Mouse (Mus musculus): Measurements from ENCODE around the gene Ptgis.

- TF ChIP-seq CTCF (IDR thresholded peaks at IDR 0.05; ENCODE audit: control insufficient read depth, insufficient read depth, insufficient read length) (no peak), MAX (IDR thresholded peaks at IDR 0.05) (no peak), MYOD1 (IDR thresholded peaks at IDR 0.05; ENCODE audit: control insufficient read depth, insufficient read length, low read depth) (no peak), USF1 (IDR thresholded peaks at IDR 0.05; ENCODE audit: low read depth) (no peak), FOSL1 (IDR thresholded peaks at IDR 0.05; ENCODE audit: insufficient read depth, low read length, poor library complexity, severe bottlenecking) (no peak)
Observed at GRCm38 (mm10) chr2:167240008-167240964, at the start of gene Ptgis.
